Mouse (Mus musculus) spleen, postnatal 36 days (tissue): ENCODE results near the gene Lta.

Experiments used
- DNase-seq, 2 experiments: peaks; one replicate each; pipeline ENCODE4 v3.0.0; 2022; ENCODE audit warnings: low spot score in 2 of 2, mixed read lengths in 1 of 2

Gene Lta

GRCm38 (mm10) chr17:35204494-35205379 lies at the start of gene Lta:
Gene Lta, minus strand, starts transcription at chr17:35205351.
- peak; percentile 85 to 87 for DNase-seq

- DNase-seq = peak; percentile 63 to 76
These were observed 49.3 kb upstream of the Lta start for GRCm38 (mm10) chr17:35254241-35255098.

- no peak for DNase-seq
These were observed 48.3 kb upstream of the Lta start for GRCm38 (mm10) chr17:35253293-35254093.

GRCm38 (mm10) chr17:35252619-35253292 lies 47.6 kb upstream of the Lta start:
- DNase-seq = no peak

- no peak for DNase-seq
These were observed 46.8 kb upstream of the Lta start for GRCm38 (mm10) chr17:35251981-35252380.

- no peak for DNase-seq
These were observed 46.1 kb upstream of the Lta start for GRCm38 (mm10) chr17:35251162-35251719.

GRCm38 (mm10) chr17:35250348-35251120 lies 45.4 kb upstream of the Lta start:
- DNase-seq = no peak

GRCm38 (mm10) chr17:35249451-35250197 lies 44.5 kb upstream of the Lta start:
- no peak for DNase-seq

GRCm38 (mm10) chr17:35248986-35249385 lies 43.8 kb upstream of the Lta start:
- no peak for DNase-seq

GRCm38 (mm10) chr17:35247144-35247543 lies 42.0 kb upstream of the Lta start:
- DNase-seq = no peak

- DNase-seq = no peak
These were observed 40.8 kb upstream of the Lta start for GRCm38 (mm10) chr17:35245731-35246623.

GRCm38 (mm10) chr17:35244999-35245398 lies 39.8 kb upstream of the Lta start:
- no peak for DNase-seq

- DNase-seq = no peak
These were observed 37.9 kb upstream of the Lta start for GRCm38 (mm10) chr17:35243086-35243485.

GRCm38 (mm10) chr17:35242015-35242941 lies 37.1 kb upstream of the Lta start:
- peak; percentile 60 to 70 for DNase-seq

GRCm38 (mm10) chr17:35241305-35242014 lies 36.3 kb upstream of the Lta start, which contains the start of gene Ddx39b:
Gene Ddx39b, plus strand, starts transcription at chr17:35241746.
- peak; percentile 96 for DNase-seq
